Mouse (Mus musculus): Measurements from ENCODE around the gene C1ql4. TPM values are rescaled to one million over a fixed set of nuclear protein-coding genes. Genes with fewer than 3 reads are reported as not detected.

The C1ql4 gene
- polyA plus RNA-seq, 1 experiment from 2014 or later, result 5.0 TPM

GRCm38 (mm10) chr15:99120814-99121213, 33.2 kb upstream of the C1ql4 start:
- Histone ChIP-seq H3K4me1 (ENCODE audit: control insufficient read depth, insufficient read depth, low read length) (no peaks in the 10 kb centered on the region; the same call in 1 of the 2 replicates), H3K9me3 (ENCODE audit: control insufficient read depth, low read length) (no peaks in the 10 kb centered on the region), H3K27me3 (ENCODE audit: control insufficient read depth, insufficient read depth, low read length) (no peaks in the 10 kb centered on the region), H3K9ac (ENCODE audit: low read length) (no peak overlapping the region), H3K4me2 (no peak overlapping the region), H3K36me3 (ENCODE audit: control insufficient read depth, insufficient read depth, low read length) (no peaks in the 10 kb centered on the region), H3K27ac (ENCODE audit: low read depth, low read length) (no peak overlapping the region), H3K4me3 (ENCODE audit: low read depth, low read length) (no peak overlapping the region)
- WGBS, result 15% methylated on average over 11 of the region's 11 CpGs
- ATAC-seq (ENCODE audit: low FRiP score) (no peak), DNase-seq (ENCODE audit: low spot score, missing footprints) (peak; percentile 88)

GRCm38 (mm10) chr15:99116539-99116938, 28.9 kb upstream of the C1ql4 start:
- Histone ChIP-seq H3K4me2 (no peak overlapping the region), H3K9me3 (ENCODE audit: control insufficient read depth, low read length) (no peaks in the 10 kb centered on the region), H3K36me3 (ENCODE audit: control insufficient read depth, insufficient read depth, low read length) (no peaks in the 10 kb centered on the region), H3K27ac (ENCODE audit: low read depth, low read length) (no peak overlapping the region), H3K9ac (ENCODE audit: low read length) (no peak overlapping the region), H3K27me3 (ENCODE audit: control insufficient read depth, insufficient read depth, low read length) (no peaks in the 10 kb centered on the region), H3K4me1 (ENCODE audit: control insufficient read depth, insufficient read depth, low read length) (no peaks in the 10 kb centered on the region), H3K4me3 (ENCODE audit: low read depth, low read length) (no peak overlapping the region)
- 49% methylated on average over 11 of the region's 11 CpGs for WGBS
- DNase-seq (ENCODE audit: low spot score, missing footprints), result no peak
- ATAC-seq (ENCODE audit: low FRiP score), result no peak

GRCm38 (mm10) chr15:99115065-99115423, 27.4 kb upstream of the C1ql4 start:
- H3K4me2 ChIP-seq, result no peak overlapping the region
- no peaks in the 10 kb centered on the region for H3K9me3 ChIP-seq (ENCODE audit: control insufficient read depth, low read length)
- no peaks in the 10 kb centered on the region for H3K27me3 ChIP-seq (ENCODE audit: control insufficient read depth, insufficient read depth, low read length)
- no peaks in the 10 kb centered on the region for H3K4me1 ChIP-seq (ENCODE audit: control insufficient read depth, insufficient read depth, low read length)
- H3K36me3 ChIP-seq (ENCODE audit: control insufficient read depth, insufficient read depth, low read length), result no peaks in the 10 kb centered on the region
- H3K4me3 ChIP-seq (ENCODE audit: low read depth, low read length), result no peak overlapping the region
- no peak overlapping the region for H3K9ac ChIP-seq (ENCODE audit: low read length)
- DNase-seq (ENCODE audit: low spot score, missing footprints) (no peak), ATAC-seq (ENCODE audit: low FRiP score) (no peak)
- H3K27ac ChIP-seq (ENCODE audit: low read depth, low read length), result no peak overlapping the region
- 90% methylated on average over 7 of the region's 7 CpGs for WGBS

- Histone ChIP-seq H3K9ac (ENCODE audit: low read length) (no peak overlapping the region), H3K27me3 (ENCODE audit: control insufficient read depth, insufficient read depth, low read length) (no peaks in the 10 kb centered on the region), H3K4me1 (ENCODE audit: control insufficient read depth, insufficient read depth, low read length) (no peaks in the 10 kb centered on the region), H3K4me2 (no peak overlapping the region), H3K27ac (ENCODE audit: low read depth, low read length) (no peak overlapping the region), H3K9me3 (ENCODE audit: control insufficient read depth, low read length) (no peaks in the 10 kb centered on the region), H3K4me3 (ENCODE audit: low read depth, low read length) (no peak overlapping the region), H3K36me3 (ENCODE audit: control insufficient read depth, insufficient read depth, low read length) (no peaks in the 10 kb centered on the region)
- WGBS, result 48% methylated on average over 14 of the region's 14 CpGs
- ATAC-seq (ENCODE audit: low FRiP score) (no peak), DNase-seq (ENCODE audit: low spot score, missing footprints) (no peak)
Observed at GRCm38 (mm10) chr15:99114312-99115064, 26.9 kb upstream of the C1ql4 start.

- DNase-seq (ENCODE audit: low spot score, missing footprints), result no peak
- Histone ChIP-seq H3K9me3 (ENCODE audit: control insufficient read depth, low read length) (no peaks in the 10 kb centered on the region), H3K36me3 (ENCODE audit: control insufficient read depth, insufficient read depth, low read length) (no peaks in the 10 kb centered on the region), H3K27ac (ENCODE audit: low read depth, low read length) (no peak overlapping the region), H3K4me2 (no peak overlapping the region), H3K27me3 (ENCODE audit: control insufficient read depth, insufficient read depth, low read length) (no peaks in the 10 kb centered on the region), H3K4me3 (ENCODE audit: low read depth, low read length) (no peak overlapping the region), H3K9ac (ENCODE audit: low read length) (no peak overlapping the region), H3K4me1 (ENCODE audit: control insufficient read depth, insufficient read depth, low read length) (no peaks in the 10 kb centered on the region)
- 0 out of 2 replicates have a peak, but pooled peaks have one; percentile 11 for ATAC-seq (ENCODE audit: low FRiP score)
- WGBS, result 9% methylated on average over 9 of the region's 9 CpGs
Observed at GRCm38 (mm10) chr15:99113396-99113975, 25.9 kb upstream of the C1ql4 start.

GRCm38 (mm10) chr15:99112843-99113395, 25.3 kb upstream of the C1ql4 start:
- Histone ChIP-seq H3K36me3 (ENCODE audit: control insufficient read depth, insufficient read depth, low read length) (no peaks in the 10 kb centered on the region), H3K9ac (ENCODE audit: low read length) (no peak overlapping the region), H3K27ac (ENCODE audit: low read depth, low read length) (no peak overlapping the region), H3K9me3 (ENCODE audit: control insufficient read depth, low read length) (no peaks in the 10 kb centered on the region), H3K27me3 (ENCODE audit: control insufficient read depth, insufficient read depth, low read length) (no peaks in the 10 kb centered on the region), H3K4me1 (ENCODE audit: control insufficient read depth, insufficient read depth, low read length) (no peaks in the 10 kb centered on the region), H3K4me3 (ENCODE audit: low read depth, low read length) (no peak overlapping the region), H3K4me2 (no peak overlapping the region)
- 69% methylated on average over 11 of the region's 11 CpGs for WGBS
- no peak for DNase-seq (ENCODE audit: low spot score, missing footprints)
- no peak for ATAC-seq (ENCODE audit: low FRiP score)

GRCm38 (mm10) chr15:99111809-99112208, 24.2 kb upstream of the C1ql4 start:
- H3K9me3 ChIP-seq (ENCODE audit: control insufficient read depth, low read length), result no peaks in the 10 kb centered on the region
- 78% methylated on average over 4 of the region's 4 CpGs for WGBS
- no peaks in the 10 kb centered on the region for H3K4me1 ChIP-seq (ENCODE audit: control insufficient read depth, insufficient read depth, low read length)
- no peak overlapping the region for H3K27ac ChIP-seq (ENCODE audit: low read depth, low read length)
- ATAC-seq (ENCODE audit: low FRiP score) (no peak), DNase-seq (ENCODE audit: low spot score, missing footprints) (no peak)
- no peaks in the 10 kb centered on the region for H3K27me3 ChIP-seq (ENCODE audit: control insufficient read depth, insufficient read depth, low read length)
- H3K4me3 ChIP-seq (ENCODE audit: low read depth, low read length), result no peak overlapping the region
- H3K9ac ChIP-seq (ENCODE audit: low read length), result no peak overlapping the region
- no peaks in the 10 kb centered on the region for H3K36me3 ChIP-seq (ENCODE audit: control insufficient read depth, insufficient read depth, low read length)
- H3K4me2 ChIP-seq, result no peak overlapping the region

- Histone ChIP-seq H3K27me3 (ENCODE audit: control insufficient read depth, insufficient read depth, low read length) (no peaks in the 10 kb centered on the region), H3K4me3 (ENCODE audit: low read depth, low read length) (no peak overlapping the region), H3K9me3 (ENCODE audit: control insufficient read depth, low read length) (no peaks in the 10 kb centered on the region), H3K4me1 (ENCODE audit: control insufficient read depth, insufficient read depth, low read length) (no peaks in the 10 kb centered on the region), H3K27ac (ENCODE audit: low read depth, low read length) (no peak overlapping the region), H3K9ac (ENCODE audit: low read length) (no peak overlapping the region), H3K36me3 (ENCODE audit: control insufficient read depth, insufficient read depth, low read length) (no peaks in the 10 kb centered on the region), H3K4me2 (no peak overlapping the region)
- 91% methylated on average over 3 of the region's 3 CpGs for WGBS
- DNase-seq (ENCODE audit: low spot score, missing footprints) (no peak), ATAC-seq (ENCODE audit: low FRiP score) (no peak)
Observed at GRCm38 (mm10) chr15:99111139-99111538, 23.5 kb upstream of the C1ql4 start.

- no peak overlapping the region for H3K4me3 ChIP-seq (ENCODE audit: low read depth, low read length)
- no peak overlapping the region for H3K27ac ChIP-seq (ENCODE audit: low read depth, low read length)
- H3K4me2 ChIP-seq, result no peak overlapping the region
- 88% methylated on average over 3 of the region's 3 CpGs for WGBS
- DNase-seq (ENCODE audit: low spot score, missing footprints) (no peak), ATAC-seq (ENCODE audit: low FRiP score) (no peak)
- no peaks in the 10 kb centered on the region for H3K36me3 ChIP-seq (ENCODE audit: control insufficient read depth, insufficient read depth, low read length)
- H3K9me3 ChIP-seq (ENCODE audit: control insufficient read depth, low read length), result no peaks in the 10 kb centered on the region
- no peak overlapping the region for H3K9ac ChIP-seq (ENCODE audit: low read length)
- no peaks in the 10 kb centered on the region for H3K4me1 ChIP-seq (ENCODE audit: control insufficient read depth, insufficient read depth, low read length)
- H3K27me3 ChIP-seq (ENCODE audit: control insufficient read depth, insufficient read depth, low read length), result no peaks in the 10 kb centered on the region
Observed at GRCm38 (mm10) chr15:99107866-99108265, 20.2 kb upstream of the C1ql4 start.

Measured in midbrain, embryonic 11.5 days (tissue).